Mouse (Mus musculus) right cerebral cortex, postnatal 25 days (tissue): Measurements from ENCODE around the gene Ssh2.
"Not testable (repeated sequence)": the region's sequence is repeated elsewhere in the genome, so short reads cannot be mapped to it uniquely, and the experiment has no call there.

Experiments used
- DNase-seq: peaks from one replicate; pipeline ENCODE4 v3.0.0; 2022

The Ssh2 gene

DNA sequence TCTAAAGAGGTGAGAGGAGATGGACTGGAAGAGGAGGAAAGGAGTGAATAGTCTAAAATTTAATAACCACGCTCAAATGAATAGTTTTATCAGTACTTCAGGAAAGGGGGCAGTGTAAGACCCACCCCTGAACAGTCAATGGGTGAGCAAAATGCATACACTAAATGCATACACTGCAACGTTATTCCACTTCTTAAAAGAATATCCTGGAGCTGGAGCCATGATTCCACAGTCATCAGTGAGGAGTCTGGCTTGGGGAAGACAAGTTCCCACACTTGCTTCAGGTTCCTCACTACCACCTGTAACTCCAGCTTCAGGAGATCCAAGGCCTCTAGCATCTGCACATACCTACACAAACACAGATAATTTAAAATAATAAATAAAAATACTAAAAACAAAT, 133.6 kb downstream of the Ssh2 start:
- no peak for DNase-seq

DNA sequence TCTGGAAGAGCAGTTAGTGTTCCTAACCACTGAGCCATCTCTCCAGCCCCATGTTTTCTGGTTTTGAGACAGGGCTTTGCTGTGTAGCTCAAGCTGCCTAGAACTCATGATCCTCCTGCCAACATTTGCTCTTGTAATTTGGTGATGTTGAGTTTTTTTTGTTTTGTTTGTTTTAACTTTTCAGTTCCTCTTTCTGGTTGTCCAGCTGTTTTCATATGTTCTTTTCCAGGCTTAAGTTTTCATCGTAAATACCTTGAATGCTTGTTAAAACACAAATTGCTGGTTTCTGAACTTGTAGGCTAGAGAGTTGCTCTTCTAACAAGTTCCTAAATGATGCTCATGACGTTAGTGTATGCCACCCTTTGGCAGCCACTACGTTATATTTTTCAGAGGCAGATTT, 139.0 kb downstream of the Ssh2 start:
- no peak for DNase-seq

DNA sequence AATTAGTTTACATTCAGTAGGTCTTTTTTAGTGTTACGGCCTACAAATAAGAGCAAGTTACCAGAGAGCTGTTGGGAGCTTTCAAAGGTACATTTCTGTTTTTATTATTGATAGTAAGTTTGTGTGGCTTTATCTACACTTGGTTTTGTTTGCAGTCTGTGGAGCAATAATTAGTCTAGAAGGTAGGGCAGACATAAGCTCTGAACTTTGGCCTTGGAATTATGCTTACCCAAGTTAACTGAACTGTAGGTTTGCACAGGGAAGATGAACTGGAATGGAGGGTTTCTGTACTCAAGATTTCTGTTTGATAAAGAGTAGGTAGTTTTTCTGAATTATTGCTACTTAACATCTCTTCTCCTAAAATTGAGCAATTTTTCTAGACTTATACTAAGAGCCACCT, 141.8 kb downstream of the Ssh2 start:
- DNase-seq = no peak

DNA sequence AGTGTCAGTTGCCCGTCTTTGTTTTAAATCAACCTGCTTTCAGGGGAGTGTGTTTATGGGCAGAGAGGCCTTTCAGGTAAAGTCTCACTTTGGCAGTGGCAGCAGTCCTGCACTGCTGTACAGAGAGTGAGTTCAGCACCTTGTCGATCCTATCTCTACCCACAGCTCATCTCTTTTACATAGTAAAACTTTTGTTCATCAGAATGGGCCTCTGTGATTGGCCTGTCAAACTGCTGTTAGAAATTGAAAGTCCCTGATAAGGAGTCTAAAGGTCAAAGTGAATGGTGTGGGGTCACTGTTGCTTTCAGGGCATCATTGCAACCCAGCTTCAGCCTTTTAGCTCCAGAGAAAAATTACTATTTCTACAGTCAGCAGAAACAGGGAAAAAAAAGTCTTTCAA, 147.4 kb downstream of the Ssh2 start:
- no peak for DNase-seq

DNA sequence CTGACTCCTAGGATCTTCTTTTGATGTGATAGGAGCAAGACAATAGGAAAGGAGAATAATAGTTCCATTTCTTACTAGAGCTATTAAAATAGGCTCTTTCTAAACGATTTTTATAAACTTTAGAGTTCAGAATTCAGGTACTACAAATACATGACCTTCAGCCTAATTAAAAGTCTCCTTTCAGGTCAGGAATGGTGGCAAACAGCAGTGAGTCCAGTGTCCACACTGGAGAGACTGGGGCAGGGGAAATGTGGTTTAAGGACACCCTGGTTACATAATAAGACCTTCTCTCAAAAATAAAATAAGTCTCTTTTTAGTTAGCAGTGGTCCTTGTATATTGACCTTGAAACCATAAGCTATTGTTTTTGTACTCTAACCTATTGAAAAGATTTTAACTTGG, 148.3 kb downstream of the Ssh2 start:
- DNase-seq = no peak

DNA sequence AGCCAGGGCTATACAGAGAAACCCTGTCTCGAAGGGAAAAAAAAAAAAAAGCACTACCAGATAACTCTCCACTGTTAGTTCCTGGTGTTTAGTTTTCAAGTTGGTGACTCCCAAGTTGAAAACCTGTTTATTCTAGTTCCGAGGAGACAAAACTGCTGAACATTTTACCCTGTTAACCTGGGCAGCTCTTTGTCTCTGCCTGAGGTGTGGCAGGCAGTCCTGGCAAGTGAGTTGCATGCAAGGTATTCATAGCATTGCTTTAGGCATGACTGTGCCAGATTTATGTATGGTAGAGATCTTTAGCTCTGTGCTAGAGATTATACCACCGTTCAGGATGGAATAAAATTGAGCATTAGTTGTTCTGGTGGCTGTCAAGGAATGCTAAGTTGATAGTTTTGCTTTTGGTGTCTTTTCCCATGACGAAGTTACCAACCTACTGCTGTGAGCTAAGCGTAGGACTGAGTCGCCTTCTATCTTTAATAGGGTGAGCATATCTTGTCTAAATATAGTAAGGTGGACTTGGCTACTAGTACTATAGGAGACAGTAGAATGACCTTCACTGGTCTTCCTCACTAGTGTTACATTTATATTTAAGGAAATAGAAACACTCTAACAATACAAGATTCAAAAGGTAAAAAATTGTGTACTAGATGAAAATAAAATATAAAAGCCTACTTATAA, 149.8 kb downstream of the Ssh2 start:
- no peak for DNase-seq

DNA sequence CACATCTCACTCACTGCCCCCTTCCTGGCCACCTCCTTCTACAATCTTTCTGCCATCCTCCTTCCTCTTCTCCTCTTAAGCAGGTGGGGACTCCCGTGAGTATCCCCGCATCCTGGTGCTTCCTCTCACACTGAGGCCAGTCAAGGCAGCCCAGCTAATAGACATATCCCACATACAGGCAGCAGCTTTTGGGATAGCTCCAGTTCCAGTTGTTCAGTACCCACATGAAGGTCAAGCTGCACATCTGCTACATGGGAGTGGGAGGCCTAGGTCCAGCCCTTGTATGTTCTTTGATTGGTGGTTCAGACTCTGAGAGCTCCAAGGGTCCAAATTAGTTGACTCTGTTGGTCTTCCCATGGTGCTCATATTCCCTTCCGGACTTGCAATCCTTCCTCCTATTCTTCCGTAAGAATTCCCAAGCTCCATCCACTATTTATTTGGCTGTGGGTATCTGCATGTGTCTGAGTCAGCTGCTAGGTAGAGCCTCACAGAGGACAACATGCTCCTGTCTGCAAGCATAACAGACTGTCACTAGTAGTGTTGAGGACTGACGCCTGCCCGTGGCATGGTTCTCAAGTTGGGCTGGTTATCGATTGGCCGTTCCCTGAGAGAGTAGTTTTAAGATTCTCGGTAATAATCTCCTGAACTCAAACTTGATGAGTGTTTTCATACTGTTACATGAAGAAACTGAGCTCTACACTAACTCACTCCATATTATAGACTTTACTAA, 151.6 kb downstream of the Ssh2 start:
- DNase-seq = no peak

DNA sequence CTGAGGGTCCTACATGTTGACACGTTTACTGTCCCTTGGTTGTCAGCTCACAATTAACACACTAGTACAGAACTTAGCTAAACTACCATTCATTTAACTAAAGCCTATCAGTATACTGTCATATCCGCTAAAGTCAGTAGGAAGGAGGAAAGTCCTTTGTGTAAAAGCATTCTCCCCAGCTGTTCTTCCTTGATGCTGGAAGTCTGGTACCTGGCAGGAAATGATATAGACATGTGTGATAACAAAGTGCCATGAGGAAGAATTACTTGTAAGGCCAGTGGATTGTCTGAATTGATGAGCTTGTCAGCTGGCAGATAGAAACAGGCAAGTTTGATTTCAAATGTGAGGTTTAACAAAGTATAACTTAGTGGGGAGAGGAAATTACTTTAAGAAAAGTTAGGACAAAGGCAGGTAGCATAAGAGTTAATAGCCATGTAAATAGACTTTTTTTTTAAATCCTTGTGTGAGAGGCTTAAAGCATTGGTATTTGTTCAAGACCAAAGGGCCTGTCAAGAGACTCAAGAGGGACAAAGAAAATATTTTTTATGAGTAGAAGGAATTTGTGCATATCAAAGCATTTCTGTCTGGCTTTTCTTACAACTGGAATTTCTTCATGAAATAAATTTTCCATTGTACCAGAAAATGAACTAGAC, 153.2 kb downstream of the Ssh2 start:
- DNase-seq = no peak

DNA sequence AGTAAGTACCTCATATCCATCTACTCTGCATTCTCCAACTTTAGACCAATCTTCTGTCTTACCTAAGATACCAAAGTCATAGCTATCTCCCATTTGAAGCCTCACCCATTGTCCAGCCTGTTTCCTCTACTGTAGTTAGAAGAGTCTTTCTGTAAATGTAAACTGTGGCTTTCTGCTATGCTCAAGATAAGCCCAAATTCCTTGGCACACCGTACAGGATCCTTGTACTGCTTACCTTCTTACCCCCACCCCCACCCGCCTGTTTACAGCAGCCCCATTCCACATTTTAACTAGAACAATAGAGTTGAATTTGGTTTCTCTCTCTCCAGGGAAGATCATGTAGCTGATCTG, 153.7 kb downstream of the Ssh2 start:
- DNase-seq = no peak

DNA sequence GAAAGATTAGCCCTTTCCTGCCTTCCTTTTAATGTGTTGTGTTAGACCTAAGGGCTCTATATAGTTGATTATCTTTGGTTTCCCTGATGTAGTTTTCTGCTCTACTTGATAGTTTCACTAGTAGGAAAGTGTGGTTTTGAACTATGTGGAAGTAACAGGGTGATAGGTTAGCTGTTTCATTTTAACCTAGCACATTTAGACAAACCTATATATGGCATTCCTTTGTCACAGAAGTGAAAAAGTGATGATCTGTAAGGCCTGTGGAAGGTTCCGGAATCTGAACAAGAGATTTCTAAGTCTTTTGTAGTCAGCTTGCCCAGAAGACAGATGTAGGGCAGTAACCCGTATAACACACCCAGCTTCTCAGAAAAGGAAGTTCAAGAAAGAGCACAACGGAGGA, 155.0 kb downstream of the Ssh2 start:
- DNase-seq = no peak

DNA sequence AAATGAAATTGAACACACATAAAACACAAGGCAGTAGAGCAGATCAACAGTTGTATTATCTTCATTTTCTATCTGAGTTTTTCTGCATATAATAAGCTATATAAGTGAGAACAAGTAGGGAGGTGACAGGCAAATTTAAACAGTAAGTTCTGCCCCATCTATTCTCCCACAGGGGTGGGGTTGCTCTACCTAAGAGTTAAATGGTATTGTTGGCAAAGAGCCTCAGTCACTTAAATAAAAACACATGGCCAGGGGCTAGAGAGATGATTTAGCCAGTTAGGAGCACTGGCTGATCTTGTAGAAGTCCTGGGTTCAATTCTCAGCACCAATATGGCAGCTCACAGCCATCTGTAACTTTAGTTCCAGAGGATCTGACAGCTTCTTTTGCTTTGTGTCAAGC, 155.6 kb downstream of the Ssh2 start:
- no peak for DNase-seq

DNA sequence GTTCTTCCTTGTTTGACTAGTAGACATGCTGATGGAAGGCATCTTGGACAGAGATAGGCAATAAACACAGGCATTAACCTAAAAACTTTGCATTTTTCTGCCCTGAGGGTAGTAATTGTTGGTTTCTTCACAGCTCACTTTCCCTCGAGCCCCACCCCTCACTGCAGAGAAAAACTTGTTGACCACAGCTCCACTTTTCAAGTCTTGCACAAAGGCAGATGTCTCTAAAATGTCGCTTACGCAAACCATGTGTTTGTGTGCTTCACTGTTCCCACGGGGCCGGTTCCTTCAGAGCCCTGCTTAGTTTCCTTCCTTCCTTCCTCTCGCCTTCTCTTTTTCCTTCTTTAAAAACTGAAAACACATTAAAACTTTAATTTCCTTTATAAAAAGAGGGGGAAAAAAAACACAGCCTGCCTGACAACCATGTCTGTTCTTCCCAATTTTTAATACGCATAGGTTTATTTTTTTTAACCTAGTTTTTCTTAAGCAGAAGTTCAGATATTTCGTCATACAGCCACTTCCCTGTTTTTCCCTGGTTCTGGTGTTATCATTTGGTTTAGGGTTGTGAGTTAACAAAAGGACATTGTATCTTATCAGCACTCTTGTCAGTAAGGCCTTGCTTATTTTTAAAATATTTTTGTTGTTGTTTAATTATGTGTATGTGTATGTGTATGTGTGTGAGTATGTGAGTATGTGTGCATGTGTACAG, 156.3 kb downstream of the Ssh2 start:
- DNase-seq = no peak

DNA sequence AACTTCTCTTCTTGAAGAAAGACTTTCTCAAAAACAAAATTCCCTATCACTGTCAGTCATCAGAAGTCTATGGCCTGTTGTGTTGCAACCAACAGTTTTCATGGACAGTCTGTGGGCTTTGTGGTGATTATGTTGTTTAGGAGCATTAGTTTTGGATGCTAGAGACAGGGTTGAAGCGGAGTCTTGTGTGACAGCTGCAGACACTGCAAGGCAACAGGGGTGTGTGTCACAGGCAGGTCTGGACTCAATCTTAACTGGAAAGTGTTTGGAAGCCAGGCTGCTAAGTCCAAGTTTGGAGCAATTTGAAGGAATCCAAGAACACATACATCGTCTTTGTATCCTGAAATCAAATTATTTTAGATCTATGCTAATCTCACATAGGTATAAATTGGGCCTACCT, 162.5 kb downstream of the Ssh2 start:
- DNase-seq = no peak

DNA sequence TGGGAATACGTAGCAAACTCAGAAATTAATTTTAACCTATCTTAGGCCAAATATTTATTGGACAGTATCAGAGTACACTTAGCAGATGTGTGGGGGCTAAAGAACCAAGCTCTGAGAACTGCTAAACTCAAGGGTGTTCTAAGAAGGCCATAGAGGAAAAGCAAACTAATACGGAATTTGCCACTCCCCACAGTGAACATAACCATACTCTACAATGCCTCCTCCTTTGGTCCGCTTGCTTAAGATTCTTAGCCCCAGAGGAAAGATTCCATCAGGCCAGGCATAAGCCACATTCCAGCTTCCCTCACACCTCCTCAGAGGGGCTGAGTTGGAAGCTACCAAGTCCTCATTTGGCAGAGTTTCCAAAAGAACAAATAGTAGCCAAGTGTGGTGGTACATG, 165.1 kb downstream of the Ssh2 start:
- no peak for DNase-seq

DNA sequence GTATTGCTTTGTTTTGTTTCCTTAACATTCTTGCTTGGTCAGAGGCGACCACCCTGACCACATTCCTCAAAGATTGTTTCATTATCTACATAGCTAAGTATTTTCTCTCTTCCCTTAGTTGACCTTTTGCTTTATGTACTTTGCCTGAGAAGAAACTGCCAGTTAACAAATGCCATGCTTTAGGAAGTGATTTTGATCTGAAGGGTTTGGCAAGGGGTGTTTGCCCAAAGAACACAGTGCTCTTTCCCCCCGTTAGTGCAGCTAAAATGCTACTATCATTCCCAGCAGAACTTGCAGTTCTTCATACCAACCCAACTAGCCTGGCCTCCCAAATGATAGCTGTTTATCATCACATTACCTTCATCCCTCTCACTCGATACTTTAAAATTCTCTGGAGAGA, 168.1 kb downstream of the Ssh2 start:
- DNase-seq = no peak

DNA sequence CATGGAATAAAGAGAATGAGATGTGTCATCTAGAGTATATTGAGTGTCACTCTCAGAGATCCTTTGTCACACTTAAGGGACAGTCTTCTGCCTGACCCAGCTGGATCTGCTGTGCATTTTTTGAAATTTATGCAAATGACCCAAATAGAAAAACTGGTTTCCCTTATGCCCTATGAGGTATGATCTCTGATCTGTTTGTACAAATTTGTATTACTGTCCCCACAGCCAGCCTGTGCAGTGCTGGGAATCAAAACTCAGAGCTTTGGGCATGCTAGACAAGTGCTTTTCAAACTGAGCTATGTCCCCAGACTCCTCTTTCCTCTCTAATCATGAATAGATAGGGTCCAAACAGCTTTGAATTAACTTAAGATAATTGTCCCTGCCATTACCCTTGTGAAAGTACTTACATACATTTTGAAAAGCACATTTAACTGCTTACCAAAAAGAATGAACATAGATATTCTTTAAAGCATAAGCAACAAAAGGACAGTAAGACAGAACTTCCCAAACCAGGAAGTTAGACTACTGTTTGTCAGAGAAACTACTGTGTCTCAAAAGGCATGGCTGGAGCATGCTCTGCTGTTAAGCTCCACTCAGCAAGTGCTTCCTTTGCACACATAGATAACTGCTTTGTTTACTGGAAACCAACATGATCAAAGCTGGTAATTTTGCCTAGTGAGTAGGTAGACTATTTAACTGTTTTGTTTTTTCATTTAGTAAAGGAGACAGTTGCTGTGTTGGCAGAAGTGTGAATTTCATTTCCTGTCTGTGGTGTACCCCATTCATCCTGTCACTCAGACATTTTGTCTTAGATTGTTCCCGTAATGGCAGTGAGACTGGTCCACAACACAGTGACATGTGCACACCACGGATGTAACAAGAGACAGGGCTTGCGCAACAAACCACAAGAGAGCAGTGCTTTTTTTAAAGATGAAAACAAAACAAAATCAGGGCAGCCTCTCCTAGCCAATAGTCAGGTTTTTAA, 169.9 kb downstream of the Ssh2 start:
- no peak for DNase-seq

DNA sequence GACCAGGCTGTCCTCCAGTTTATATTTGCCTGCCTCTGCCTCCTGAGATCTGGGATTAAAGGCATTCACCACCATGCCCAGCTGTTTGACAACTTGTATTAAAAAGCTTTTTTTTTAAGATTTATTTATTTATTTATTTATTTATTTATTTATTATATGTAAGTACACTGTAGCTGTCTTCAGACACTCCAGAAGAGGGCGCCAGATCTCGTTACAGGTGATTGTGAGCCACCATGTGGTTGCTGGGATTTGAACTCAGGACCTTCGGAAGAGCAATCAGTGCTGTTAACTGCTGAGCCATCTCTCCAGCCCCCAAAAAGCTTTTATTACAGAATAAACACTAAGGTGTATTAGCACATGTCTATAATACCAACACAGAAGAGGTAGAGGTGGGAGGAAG, 172.1 kb downstream of the Ssh2 start:
- not testable (repeated sequence) for DNase-seq

DNA sequence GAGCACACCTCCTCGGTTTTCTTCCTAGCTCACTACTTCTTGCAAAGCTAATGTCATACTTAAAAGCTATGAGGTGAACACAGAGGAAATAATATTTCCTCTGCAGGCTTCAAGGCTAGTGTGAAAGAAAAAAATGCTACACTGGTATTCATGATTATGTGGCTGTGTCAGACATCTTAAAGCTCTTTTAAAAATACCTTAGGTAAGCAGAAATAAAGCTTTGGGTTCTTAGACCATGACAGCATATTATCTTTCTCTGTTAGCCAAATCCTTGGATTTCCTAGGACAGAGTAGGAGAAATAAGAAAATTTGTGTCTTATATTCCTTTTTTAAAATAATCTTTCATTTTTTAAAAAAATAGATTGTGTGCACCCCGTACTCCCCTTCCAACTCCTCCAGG, 179.5 kb downstream of the Ssh2 start:
- DNase-seq = no peak

DNA sequence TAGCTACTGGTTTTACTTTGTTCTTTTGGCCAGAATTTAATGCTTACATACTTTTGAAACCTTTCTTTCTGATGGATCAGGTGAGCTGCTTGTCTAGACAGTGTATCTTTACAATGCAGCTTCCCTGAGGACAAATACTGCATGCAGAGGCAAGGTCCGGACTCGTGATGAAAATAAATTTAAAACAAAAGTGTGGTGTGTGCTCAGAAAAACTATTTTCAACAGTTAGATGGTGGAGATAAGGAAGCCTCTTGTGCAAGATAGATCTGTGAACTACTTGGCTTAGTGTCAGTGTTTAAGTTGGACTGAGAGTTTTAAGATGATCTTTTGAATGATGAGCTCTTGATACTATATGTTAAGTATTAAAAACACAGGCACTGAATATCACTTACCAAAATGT, 186.4 kb downstream of the Ssh2 start:
- DNase-seq = no peak

DNA sequence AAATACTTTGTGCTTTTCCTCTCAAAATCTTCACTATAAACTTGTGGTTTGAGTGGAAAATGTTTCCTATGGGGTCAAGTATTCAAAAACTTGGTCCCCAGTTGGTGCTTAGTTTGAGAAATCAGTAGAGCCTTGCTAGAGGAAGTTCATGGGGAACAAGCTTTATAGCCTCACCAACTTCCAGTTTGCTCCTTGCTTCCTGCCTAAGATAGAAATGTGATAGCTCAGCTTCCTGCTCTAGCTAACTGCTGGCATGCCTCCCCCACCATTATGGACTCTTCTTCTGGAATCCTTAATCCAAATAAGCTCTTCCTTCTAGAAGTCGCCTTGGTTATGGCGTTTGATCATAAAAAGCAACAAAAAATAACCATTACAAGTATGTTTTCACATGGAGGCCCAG, 190.2 kb downstream of the Ssh2 start:
- DNase-seq = no peak

DNA sequence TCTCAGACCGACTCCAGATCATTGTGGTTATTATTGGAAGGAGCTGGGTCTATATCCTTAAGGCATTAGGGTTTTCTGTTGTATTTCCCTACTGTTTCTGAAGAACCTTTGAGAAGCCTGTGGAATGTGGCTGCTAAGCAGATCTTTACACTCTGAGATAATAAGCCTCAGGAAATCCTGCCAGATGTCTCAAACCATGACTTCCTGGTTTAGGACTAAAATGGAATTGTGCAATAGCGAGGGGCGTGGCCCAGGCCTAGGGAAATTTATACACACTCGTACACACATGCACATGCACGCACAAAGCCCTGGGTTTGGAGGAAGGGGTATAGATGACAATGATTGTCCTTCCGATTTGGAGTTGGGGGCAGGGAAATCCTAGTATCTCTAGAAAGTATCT, 193.8 kb downstream of the Ssh2 start:
- no peak for DNase-seq

DNA sequence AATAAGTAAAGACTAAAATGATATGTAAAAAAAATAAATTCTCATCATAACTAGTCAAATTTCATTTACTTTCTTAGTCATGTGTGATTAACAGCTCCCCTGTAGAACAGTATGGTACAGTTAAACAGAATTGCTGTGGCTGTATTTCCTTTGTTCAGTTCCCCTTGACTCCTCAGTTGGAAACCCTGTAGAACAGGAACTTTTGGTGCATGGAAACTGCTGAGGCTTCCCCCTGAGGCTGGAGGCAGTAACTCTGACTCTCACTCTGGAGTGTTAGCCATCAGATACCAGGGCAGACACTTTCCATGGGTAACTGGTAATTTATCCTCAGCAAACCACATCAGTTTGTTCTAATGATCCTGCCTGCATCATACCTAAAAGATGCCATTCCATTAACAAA, 195.2 kb downstream of the Ssh2 start:
- no peak for DNase-seq
